Mouse (Mus musculus): Measurements from ENCODE around the gene Slc46a3. TPM values are rescaled to one million over a fixed set of nuclear protein-coding genes. Genes with fewer than 3 reads are reported as not detected.

The Slc46a3 gene
- total and polyA plus RNA-seq, 3 experiments, result 4.8 to 6.6 (median 6.5) TPM

- in situ Hi-C loops (cut with MboI; ENCODE audit: low pct_ligation_motif_present, low pct_unique_long_range_greater_than_20kb, low sequenced_read_pairs) (no loop called here), dilution Hi-C loops (cut with MboI; ENCODE audit: extremely low pct_ligation_motif_present, extremely low pct_unique_long_range_greater_than_20kb, low sequenced_read_pairs) (no loop called here)
- Histone ChIP-seq H3K9me3 (replicated peaks; ENCODE audit: low read length) (no peaks in the 10 kb centered on the region), H3K4me2 (ENCODE audit: insufficient read depth, low read depth, poor library complexity, severe bottlenecking) (no peak overlapping the region), H3K27me3 (replicated peaks) (no peaks in the 10 kb centered on the region), H3K27ac (ENCODE audit: insufficient read depth, low read depth) (no peak overlapping the region), H3K4me1 (ENCODE audit: control insufficient read depth in 1 of 2, insufficient read depth in 2 of 2) (peaks cover 2 to 18% of the 10 kb centered on the region in 2 experiments), H3K9ac (ENCODE audit: insufficient read depth, low read depth) (no peak overlapping the region), H3K79me2 (replicated peaks; ENCODE audit: control insufficient read depth, extremely low read depth, insufficient read depth, poor library complexity, severe bottlenecking) (no peaks in the 10 kb centered on the region), H3K4me3 (replicated peaks in 1 of 3; ENCODE audit: low read depth in 2 of 3, low read length in 2 of 3, poor library complexity in 1 of 3) (no peak overlapping the region), H3K36me3 (replicated peaks in 1 of 2; ENCODE audit: control insufficient read depth in 1 of 2, insufficient read depth in 1 of 2, low read length in 1 of 2) (peaks cover 16 to 51% of the 10 kb centered on the region in 2 experiments)
- TF ChIP-seq IRF4 (IDR thresholded peaks at IDR 0.05; ENCODE audit: low read depth, low read length) (no peak), TBP (conservative IDR thresholded peaks at IDR 0.05; ENCODE audit: low read depth, low read length) (no peak), NRF1 (IDR thresholded peaks at IDR 0.05; ENCODE audit: low read depth, low read length) (no peak), POLR2A (IDR thresholded peaks at IDR 0.05; ENCODE audit: low read depth, low read length) (no peak), UBTF (IDR thresholded peaks at IDR 0.05; ENCODE audit: low read depth, low read length) (no peak), ZC3H11A (IDR thresholded peaks at IDR 0.05; ENCODE audit: low read depth, low read length) (no peak), CTCF (conservative IDR thresholded peaks at IDR 0.05 in 1 of 2, IDR thresholded peaks at IDR 0.05 in 1 of 2; ENCODE audit: low read depth in 2 of 2, low read length in 2 of 2) (no peak), POLR2AphosphoS2 (IDR thresholded peaks at IDR 0.05; ENCODE audit: low read depth, low read length) (no peak), MEF2A (IDR thresholded peaks at IDR 0.05; ENCODE audit: borderline replicate concordance, low read depth, low read length) (no peak), ZMIZ1 (IDR thresholded peaks at IDR 0.05; ENCODE audit: low read depth, low read length) (no peak), MAFK (IDR thresholded peaks at IDR 0.05; ENCODE audit: insufficient replicate concordance, low read length) (no peak), E2F4 (IDR thresholded peaks at IDR 0.05; ENCODE audit: insufficient replicate concordance, low read depth, low read length) (no peak), JUN (IDR thresholded peaks at IDR 0.05; ENCODE audit: insufficient read depth, low read depth, low read length) (no peak), ELF1 (IDR thresholded peaks at IDR 0.05; ENCODE audit: low read depth, low read length) (no peak)
- no peak for DNase-seq (ENCODE audit: extremely low read depth)
Measured at GRCm38 (mm10) chr5:147888313-147889297, 6.0 kb downstream of the Slc46a3 start.

- H3K4me2 ChIP-seq (ENCODE audit: insufficient read depth, low read depth, poor library complexity, severe bottlenecking), result no peak overlapping the region
- H3K79me2 ChIP-seq (replicated peaks; ENCODE audit: control insufficient read depth, extremely low read depth, insufficient read depth, poor library complexity, severe bottlenecking), result no peaks in the 10 kb centered on the region
- H3K9ac ChIP-seq (ENCODE audit: insufficient read depth, low read depth), result no peak overlapping the region
- no peaks in the 10 kb centered on the region for H3K27me3 ChIP-seq (replicated peaks)
- no peak overlapping the region for H3K4me3 ChIP-seq (replicated peaks in 1 of 3; ENCODE audit: low read depth in 2 of 3, low read length in 2 of 3, poor library complexity in 1 of 3)
- dilution Hi-C loops (cut with MboI; ENCODE audit: extremely low pct_ligation_motif_present, extremely low pct_unique_long_range_greater_than_20kb, low sequenced_read_pairs) (no loop called here), in situ Hi-C loops (cut with MboI; ENCODE audit: low pct_ligation_motif_present, low pct_unique_long_range_greater_than_20kb, low sequenced_read_pairs) (no loop called here)
- H3K27ac ChIP-seq (ENCODE audit: insufficient read depth, low read depth), result no peak overlapping the region
- TF ChIP-seq MAZ (IDR thresholded peaks at IDR 0.05; ENCODE audit: low read depth, low read length), result no peak
- no peak for TF ChIP-seq IRF4 (IDR thresholded peaks at IDR 0.05; ENCODE audit: low read depth, low read length)
- no peak for TF ChIP-seq TBP (conservative IDR thresholded peaks at IDR 0.05; ENCODE audit: low read depth, low read length)
- no peak for TF ChIP-seq NRF1 (IDR thresholded peaks at IDR 0.05; ENCODE audit: low read depth, low read length)
- TF ChIP-seq ELF1 (IDR thresholded peaks at IDR 0.05; ENCODE audit: low read depth, low read length), result no peak
- no peak for TF ChIP-seq MXI1 (IDR thresholded peaks at IDR 0.05; ENCODE audit: low read depth, low read length)
- TF ChIP-seq POLR2AphosphoS2 (IDR thresholded peaks at IDR 0.05; ENCODE audit: low read depth, low read length), result no peak
- TF ChIP-seq CTCF (conservative IDR thresholded peaks at IDR 0.05 in 1 of 2, IDR thresholded peaks at IDR 0.05 in 1 of 2; ENCODE audit: low read depth in 2 of 2, low read length in 2 of 2), result no peak
- no peak for TF ChIP-seq ZKSCAN1 (IDR thresholded peaks at IDR 0.05; ENCODE audit: borderline replicate concordance, low read depth, low read length)
- TF ChIP-seq JUND (conservative IDR thresholded peaks at IDR 0.05; ENCODE audit: low read depth, low read length), result no peak
- no peak for TF ChIP-seq POLR2A (IDR thresholded peaks at IDR 0.05; ENCODE audit: low read depth, low read length)
- TF ChIP-seq GABPA (IDR thresholded peaks at IDR 0.05; ENCODE audit: insufficient replicate concordance, low read depth, low read length), result no peak
- TF ChIP-seq MAFK (IDR thresholded peaks at IDR 0.05; ENCODE audit: insufficient replicate concordance, low read length), result no peak
- no peak for TF ChIP-seq ZMIZ1 (IDR thresholded peaks at IDR 0.05; ENCODE audit: low read depth, low read length)
- no peak for TF ChIP-seq PAX5 (IDR thresholded peaks at IDR 0.05; ENCODE audit: low read length)
- no peak for TF ChIP-seq JUN (IDR thresholded peaks at IDR 0.05; ENCODE audit: insufficient read depth, low read depth, low read length)
- TF ChIP-seq HCFC1 (IDR thresholded peaks at IDR 0.05; ENCODE audit: low read depth, low read length), result no peak
- no peak for TF ChIP-seq CHD2 (IDR thresholded peaks at IDR 0.05; ENCODE audit: low read length)
- no peak for TF ChIP-seq TCF12 (IDR thresholded peaks at IDR 0.05; ENCODE audit: low read depth, low read length)
- H3K9me3 ChIP-seq (replicated peaks; ENCODE audit: low read length), result peaks cover 6% of the 10 kb centered on the region
- peaks cover 3 to 10% of the 10 kb centered on the region in 2 experiments for H3K4me1 ChIP-seq (ENCODE audit: control insufficient read depth in 1 of 2, insufficient read depth in 2 of 2)
- DNase-seq (ENCODE audit: extremely low read depth), result no peak
- H3K36me3 ChIP-seq (replicated peaks in 1 of 2; ENCODE audit: control insufficient read depth in 1 of 2, insufficient read depth in 1 of 2, low read length in 1 of 2), result peaks cover 42 to 71% of the 10 kb centered on the region in 2 experiments
Measured at GRCm38 (mm10) chr5:147883581-147883980, 11.0 kb downstream of the Slc46a3 start.
